Mouse (Mus musculus): ENCODE measurements around the gene Klc4. TPM values are rescaled to one million over a fixed set of nuclear protein-coding genes. Genes with fewer than 3 reads are reported as not detected.

The Klc4 gene
- polyA plus RNA-seq, 1 experiment from 2014 or later = 43.9 TPM

DNA sequence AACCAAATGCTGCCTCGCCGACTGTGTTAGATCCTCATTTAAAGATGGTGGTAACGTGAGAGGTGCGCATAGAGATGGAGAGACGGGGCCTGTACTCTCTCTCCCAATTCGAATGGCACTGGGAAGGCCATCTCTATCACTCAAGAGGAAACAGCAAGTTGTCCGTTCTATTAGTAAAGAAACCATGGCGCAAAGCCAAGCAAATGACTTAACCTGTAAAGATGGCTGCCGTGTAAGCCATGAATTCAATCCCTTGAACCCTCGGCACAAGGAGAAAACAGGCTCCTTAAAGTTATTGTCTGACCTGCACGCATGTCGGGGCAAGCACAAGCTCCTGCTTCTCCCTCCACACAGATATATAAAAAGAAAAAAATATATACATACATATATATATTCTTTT lies 28.0 kb downstream of the Klc4 start:
- H3K36me3 ChIP-seq (ENCODE audit: control insufficient read depth, insufficient read depth) = no peaks in the 10 kb centered on the region
- H3K9ac ChIP-seq (replicated peaks; ENCODE audit: low read depth, low read length) = no peak overlapping the region
- peaks cover 60% of the 10 kb centered on the region for H3K4me1 ChIP-seq (replicated peaks; ENCODE audit: control insufficient read depth, insufficient read depth, low read length)
- WGBS = 59% methylated on average over 12 of the region's 12 CpGs
- no peaks in the 10 kb centered on the region for H3K27me3 ChIP-seq (replicated peaks; ENCODE audit: control insufficient read depth, insufficient read depth, low read length)
- no peak overlapping the region for H3K4me3 ChIP-seq (replicated peaks; ENCODE audit: low read length)
- ATAC-seq = no peak
- H3K27ac ChIP-seq (ENCODE audit: low read length) = no peak overlapping the region
- H3K4me2 ChIP-seq (ENCODE audit: low read length) = peak overlapping the region; percentile 12; the same call in 1 of the 2 replicates
- H3K9me3 ChIP-seq (ENCODE audit: control insufficient read depth, low read length) = no peaks in the 10 kb centered on the region

GRCm38 (mm10) chr17:46613229-46613628 lies 32.6 kb downstream of the Klc4 start:
- 22% methylated on average over 3 of the region's 3 CpGs for WGBS
- no peak for ATAC-seq
- peaks cover 24% of the 10 kb centered on the region for H3K4me1 ChIP-seq (replicated peaks; ENCODE audit: control insufficient read depth, insufficient read depth, low read length)

DNA sequence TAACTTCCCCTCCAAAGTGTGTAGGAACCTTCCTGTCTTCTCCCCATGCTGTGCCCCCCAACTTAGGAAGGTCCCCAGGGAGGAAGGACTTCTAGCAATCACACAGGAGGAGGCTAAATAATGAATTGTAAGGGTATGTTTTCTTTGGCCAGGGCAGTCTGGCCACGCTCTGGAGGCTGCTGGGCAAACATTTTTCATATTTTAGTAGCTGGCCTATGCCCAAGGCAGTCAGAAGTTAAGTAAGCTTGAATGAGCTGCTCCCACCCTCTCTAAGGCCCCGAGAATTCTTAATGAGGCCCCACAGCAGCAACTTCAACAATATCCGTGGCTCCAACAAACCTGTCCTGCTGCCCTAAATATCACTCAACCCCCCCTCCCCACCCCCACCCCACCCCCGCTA lies 33.0 kb downstream of the Klc4 start:
- Histone ChIP-seq H3K9ac (replicated peaks; ENCODE audit: low read depth, low read length) (no peak overlapping the region), H3K9me3 (ENCODE audit: control insufficient read depth, low read length) (no peaks in the 10 kb centered on the region), H3K27me3 (replicated peaks; ENCODE audit: control insufficient read depth, insufficient read depth, low read length) (no peaks in the 10 kb centered on the region), H3K36me3 (ENCODE audit: control insufficient read depth, insufficient read depth) (no peaks in the 10 kb centered on the region), H3K4me2 (ENCODE audit: low read length) (no peak overlapping the region), H3K4me3 (replicated peaks; ENCODE audit: low read length) (no peak overlapping the region), H3K27ac (ENCODE audit: low read length) (no peak overlapping the region), H3K4me1 (replicated peaks; ENCODE audit: control insufficient read depth, insufficient read depth, low read length) (peaks cover 19% of the 10 kb centered on the region)
- ATAC-seq = no peak
- 16% methylated on average over 4 of the region's 4 CpGs for WGBS

More at GRCm38 (mm10) chr17:46613229-46613628, 32.6 kb downstream of the Klc4 start:
- no peaks in the 10 kb centered on the region for H3K9me3 ChIP-seq (ENCODE audit: control insufficient read depth, low read length)
- H3K9ac ChIP-seq (replicated peaks; ENCODE audit: low read depth, low read length) = no peak overlapping the region
- H3K36me3 ChIP-seq (ENCODE audit: control insufficient read depth, insufficient read depth) = no peaks in the 10 kb centered on the region
- no peaks in the 10 kb centered on the region for H3K27me3 ChIP-seq (replicated peaks; ENCODE audit: control insufficient read depth, insufficient read depth, low read length)
- H3K27ac ChIP-seq (ENCODE audit: low read length) = no peak overlapping the region
- H3K4me3 ChIP-seq (replicated peaks; ENCODE audit: low read length) = no peak overlapping the region
- H3K4me2 ChIP-seq (ENCODE audit: low read length) = no peak overlapping the region

- Histone ChIP-seq H3K4me3 (replicated peaks; ENCODE audit: low read length) (no peak overlapping the region), H3K9me3 (ENCODE audit: control insufficient read depth, low read length) (no peaks in the 10 kb centered on the region), H3K27ac (ENCODE audit: low read length) (no peak overlapping the region), H3K4me2 (ENCODE audit: low read length) (no peak overlapping the region), H3K36me3 (ENCODE audit: control insufficient read depth, insufficient read depth) (no peaks in the 10 kb centered on the region), H3K4me1 (replicated peaks; ENCODE audit: control insufficient read depth, insufficient read depth, low read length) (peaks cover 14% of the 10 kb centered on the region), H3K27me3 (replicated peaks; ENCODE audit: control insufficient read depth, insufficient read depth, low read length) (no peaks in the 10 kb centered on the region), H3K9ac (replicated peaks; ENCODE audit: low read depth, low read length) (no peak overlapping the region)
- WGBS = 68% methylated on average over 2 of the region's 2 CpGs
- no peak for ATAC-seq
These were observed 33.6 kb downstream of the Klc4 start for GRCm38 (mm10) chr17:46612189-46612588.

- no peak for ATAC-seq
- Histone ChIP-seq H3K4me2 (ENCODE audit: low read length) (no peak overlapping the region), H3K4me1 (replicated peaks; ENCODE audit: control insufficient read depth, insufficient read depth, low read length) (peaks cover 14% of the 10 kb centered on the region), H3K9ac (replicated peaks; ENCODE audit: low read depth, low read length) (no peak overlapping the region), H3K27ac (ENCODE audit: low read length) (no peak overlapping the region), H3K27me3 (replicated peaks; ENCODE audit: control insufficient read depth, insufficient read depth, low read length) (no peaks in the 10 kb centered on the region), H3K9me3 (ENCODE audit: control insufficient read depth, low read length) (no peaks in the 10 kb centered on the region), H3K36me3 (ENCODE audit: control insufficient read depth, insufficient read depth) (no peaks in the 10 kb centered on the region), H3K4me3 (replicated peaks; ENCODE audit: low read length) (no peak overlapping the region)
- 98% methylated on average over 6 of the region's 6 CpGs for WGBS
These were observed 34.5 kb downstream of the Klc4 start for GRCm38 (mm10) chr17:46611316-46611715.

GRCm38 (mm10) chr17:46609721-46610514 lies 35.9 kb downstream of the Klc4 start:
- H3K4me1 ChIP-seq (replicated peaks; ENCODE audit: control insufficient read depth, insufficient read depth, low read length) = peaks cover 20% of the 10 kb centered on the region
- no peaks in the 10 kb centered on the region for H3K36me3 ChIP-seq (ENCODE audit: control insufficient read depth, insufficient read depth)
- H3K4me3 ChIP-seq (replicated peaks; ENCODE audit: low read length) = no peak overlapping the region
- ATAC-seq = no peak
- H3K9ac ChIP-seq (replicated peaks; ENCODE audit: low read depth, low read length) = no peak overlapping the region
- 46% methylated on average over 15 of the region's 15 CpGs for WGBS
- H3K4me2 ChIP-seq (ENCODE audit: low read length) = no peak overlapping the region
- H3K27me3 ChIP-seq (replicated peaks; ENCODE audit: control insufficient read depth, insufficient read depth, low read length) = no peaks in the 10 kb centered on the region
- no peak overlapping the region for H3K27ac ChIP-seq (ENCODE audit: low read length)
- H3K9me3 ChIP-seq (ENCODE audit: control insufficient read depth, low read length) = no peaks in the 10 kb centered on the region

DNA sequence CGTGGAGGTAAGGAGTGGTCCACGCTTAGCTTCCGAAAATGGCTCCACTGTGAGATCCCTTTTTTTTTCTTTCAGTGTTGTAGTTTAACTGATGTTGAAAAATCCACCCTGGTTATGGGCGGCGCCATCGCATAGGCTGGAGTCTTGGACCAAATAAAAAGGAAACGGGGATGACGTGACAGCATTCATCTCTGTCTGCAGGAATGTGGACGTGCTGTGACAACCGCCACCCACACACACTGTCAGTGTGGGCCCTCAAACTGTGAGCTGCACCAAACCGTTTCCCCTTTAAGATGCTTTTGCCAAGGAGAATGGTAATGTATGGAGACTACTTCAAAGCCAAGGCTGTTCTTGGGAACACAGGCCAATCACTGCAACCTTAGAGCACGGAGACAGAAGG lies 39.8 kb downstream of the Klc4 start:
- no peaks in the 10 kb centered on the region for H3K36me3 ChIP-seq (ENCODE audit: control insufficient read depth, insufficient read depth)
- no peak overlapping the region for H3K4me2 ChIP-seq (ENCODE audit: low read length)
- no peak overlapping the region for H3K4me3 ChIP-seq (replicated peaks; ENCODE audit: low read length)
- ATAC-seq = no peak
- H3K9ac ChIP-seq (replicated peaks; ENCODE audit: low read depth, low read length) = no peak overlapping the region
- peaks cover 8% of the 10 kb centered on the region; the same call in 1 of the 2 replicates for H3K4me1 ChIP-seq (replicated peaks; ENCODE audit: control insufficient read depth, insufficient read depth, low read length)
- no peaks in the 10 kb centered on the region for H3K27me3 ChIP-seq (replicated peaks; ENCODE audit: control insufficient read depth, insufficient read depth, low read length)
- WGBS = 69% methylated on average over 12 of the region's 12 CpGs
- no peaks in the 10 kb centered on the region for H3K9me3 ChIP-seq (ENCODE audit: control insufficient read depth, low read length)
- H3K27ac ChIP-seq (ENCODE audit: low read length) = no peak overlapping the region

DNA sequence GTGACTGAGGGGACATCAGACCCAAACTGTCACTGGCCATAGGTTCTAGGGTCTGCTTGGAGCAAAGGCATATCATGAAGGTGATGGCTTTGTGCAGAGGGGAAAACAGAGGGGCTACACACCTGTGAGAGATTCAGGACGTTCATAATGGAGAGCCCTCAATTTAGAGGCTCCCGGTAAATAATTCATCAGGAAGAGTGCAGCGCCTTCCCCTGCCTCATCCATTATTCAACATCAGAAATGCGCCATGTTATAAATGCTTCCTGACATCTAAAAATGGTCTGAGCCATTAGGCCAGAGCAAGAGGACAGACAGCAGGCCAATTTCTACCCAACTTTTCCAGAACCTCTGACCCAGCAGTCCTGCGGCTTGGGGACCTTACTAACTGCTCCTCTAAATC lies 40.7 kb downstream of the Klc4 start:
- H3K9me3 ChIP-seq (ENCODE audit: control insufficient read depth, low read length) = no peaks in the 10 kb centered on the region
- no peaks in the 10 kb centered on the region for H3K27me3 ChIP-seq (replicated peaks; ENCODE audit: control insufficient read depth, insufficient read depth, low read length)
- H3K4me3 ChIP-seq (replicated peaks; ENCODE audit: low read length) = no peak overlapping the region
- no peaks in the 10 kb centered on the region for H3K36me3 ChIP-seq (ENCODE audit: control insufficient read depth, insufficient read depth)
- ATAC-seq = no peak
- WGBS = 45% methylated on average over 5 of the region's 5 CpGs
- peaks cover 8% of the 10 kb centered on the region; the same call in 1 of the 2 replicates for H3K4me1 ChIP-seq (replicated peaks; ENCODE audit: control insufficient read depth, insufficient read depth, low read length)
- H3K4me2 ChIP-seq (ENCODE audit: low read length) = no peak overlapping the region
- no peak overlapping the region for H3K9ac ChIP-seq (replicated peaks; ENCODE audit: low read depth, low read length)
- H3K27ac ChIP-seq (ENCODE audit: low read length) = no peak overlapping the region

- Histone ChIP-seq H3K9ac (replicated peaks; ENCODE audit: low read depth, low read length) (no peak overlapping the region), H3K27ac (ENCODE audit: low read length) (no peak overlapping the region), H3K36me3 (ENCODE audit: control insufficient read depth, insufficient read depth) (no peaks in the 10 kb centered on the region), H3K27me3 (replicated peaks; ENCODE audit: control insufficient read depth, insufficient read depth, low read length) (no peaks in the 10 kb centered on the region), H3K9me3 (ENCODE audit: control insufficient read depth, low read length) (no peaks in the 10 kb centered on the region), H3K4me1 (replicated peaks; ENCODE audit: control insufficient read depth, insufficient read depth, low read length) (peaks cover 8% of the 10 kb centered on the region; the same call in 1 of the 2 replicates), H3K4me2 (ENCODE audit: low read length) (no peak overlapping the region), H3K4me3 (replicated peaks; ENCODE audit: low read length) (no peak overlapping the region)
- WGBS = 95% methylated on average over 4 of the region's 4 CpGs
- ATAC-seq = no peak
These were observed 42.6 kb downstream of the Klc4 start for GRCm38 (mm10) chr17:46603229-46603628.

All from forebrain, embryonic 16.5 days (tissue).